Mouse (Mus musculus): ENCODE measurements around the gene Enox1. TPM values are rescaled to one million over a fixed set of nuclear protein-coding genes. Genes with fewer than 3 reads are reported as not detected.

Enox1 gene
- polyA plus RNA-seq, 1 experiment = 34.9 TPM

GRCm38 (mm10) chr14:77375618-77376017 lies 219.1 kb downstream of the Enox1 start:
- DNase-seq (ENCODE audit: low read depth) = no peak

GRCm38 (mm10) chr14:77376731-77377130 lies 220.2 kb downstream of the Enox1 start:
- no peak for DNase-seq (ENCODE audit: low read depth)
- TF ChIP-seq POLR2A (IDR thresholded peaks at IDR 0.05; ENCODE audit: borderline replicate concordance, extremely low read depth, insufficient read depth, insufficient read length, poor library complexity, severe bottlenecking) (no peak), CTCF (IDR thresholded peaks at IDR 0.05; ENCODE audit: borderline replicate concordance, extremely low read depth, insufficient read depth, insufficient read length) (no peak)

More at GRCm38 (mm10) chr14:77375618-77376017, 219.1 kb downstream of the Enox1 start:
- TF ChIP-seq POLR2A (IDR thresholded peaks at IDR 0.05; ENCODE audit: borderline replicate concordance, extremely low read depth, insufficient read depth, insufficient read length, poor library complexity, severe bottlenecking) (no peak), CTCF (IDR thresholded peaks at IDR 0.05; ENCODE audit: borderline replicate concordance, extremely low read depth, insufficient read depth, insufficient read length) (no peak)

- no peak for DNase-seq (ENCODE audit: low read depth)
- no peak for TF ChIP-seq CTCF (IDR thresholded peaks at IDR 0.05; ENCODE audit: borderline replicate concordance, extremely low read depth, insufficient read depth, insufficient read length)
- no peak for TF ChIP-seq POLR2A (IDR thresholded peaks at IDR 0.05; ENCODE audit: borderline replicate concordance, extremely low read depth, insufficient read depth, insufficient read length, poor library complexity, severe bottlenecking)
Measured at GRCm38 (mm10) chr14:77377439-77377838, 220.9 kb downstream of the Enox1 start.

GRCm38 (mm10) chr14:77377873-77378272 lies 221.3 kb downstream of the Enox1 start:
- DNase-seq (ENCODE audit: low read depth) = peak; percentile 94
- TF ChIP-seq POLR2A (IDR thresholded peaks at IDR 0.05; ENCODE audit: borderline replicate concordance, extremely low read depth, insufficient read depth, insufficient read length, poor library complexity, severe bottlenecking) (no peak), CTCF (IDR thresholded peaks at IDR 0.05; ENCODE audit: borderline replicate concordance, extremely low read depth, insufficient read depth, insufficient read length) (no peak)

- no peak for TF ChIP-seq CTCF (IDR thresholded peaks at IDR 0.05; ENCODE audit: borderline replicate concordance, extremely low read depth, insufficient read depth, insufficient read length)
- no peak for TF ChIP-seq POLR2A (IDR thresholded peaks at IDR 0.05; ENCODE audit: borderline replicate concordance, extremely low read depth, insufficient read depth, insufficient read length, poor library complexity, severe bottlenecking)
- DNase-seq (ENCODE audit: low read depth) = peak; percentile 66
Measured at GRCm38 (mm10) chr14:77381532-77381931, 225.0 kb downstream of the Enox1 start.

GRCm38 (mm10) chr14:77385621-77386020 lies 229.1 kb downstream of the Enox1 start:
- peak; percentile 45 for DNase-seq (ENCODE audit: low read depth)
- TF ChIP-seq POLR2A (IDR thresholded peaks at IDR 0.05; ENCODE audit: borderline replicate concordance, extremely low read depth, insufficient read depth, insufficient read length, poor library complexity, severe bottlenecking) (no peak), CTCF (IDR thresholded peaks at IDR 0.05; ENCODE audit: borderline replicate concordance, extremely low read depth, insufficient read depth, insufficient read length) (no peak)

GRCm38 (mm10) chr14:77387877-77388276 lies 231.3 kb downstream of the Enox1 start:
- TF ChIP-seq POLR2A (IDR thresholded peaks at IDR 0.05; ENCODE audit: borderline replicate concordance, extremely low read depth, insufficient read depth, insufficient read length, poor library complexity, severe bottlenecking) = no peak
- TF ChIP-seq CTCF (IDR thresholded peaks at IDR 0.05; ENCODE audit: borderline replicate concordance, extremely low read depth, insufficient read depth, insufficient read length) = no peak
- DNase-seq (ENCODE audit: low read depth) = no peak

GRCm38 (mm10) chr14:77389276-77389675 lies 232.7 kb downstream of the Enox1 start:
- no peak for TF ChIP-seq CTCF (IDR thresholded peaks at IDR 0.05; ENCODE audit: borderline replicate concordance, extremely low read depth, insufficient read depth, insufficient read length)
- TF ChIP-seq POLR2A (IDR thresholded peaks at IDR 0.05; ENCODE audit: borderline replicate concordance, extremely low read depth, insufficient read depth, insufficient read length, poor library complexity, severe bottlenecking) = no peak
- DNase-seq (ENCODE audit: low read depth) = no peak

GRCm38 (mm10) chr14:77392476-77392875 lies 235.9 kb downstream of the Enox1 start:
- DNase-seq (ENCODE audit: low read depth) = no peak
- no peak for TF ChIP-seq POLR2A (IDR thresholded peaks at IDR 0.05; ENCODE audit: borderline replicate concordance, extremely low read depth, insufficient read depth, insufficient read length, poor library complexity, severe bottlenecking)
- TF ChIP-seq CTCF (IDR thresholded peaks at IDR 0.05; ENCODE audit: borderline replicate concordance, extremely low read depth, insufficient read depth, insufficient read length) = no peak

- TF ChIP-seq CTCF (IDR thresholded peaks at IDR 0.05; ENCODE audit: borderline replicate concordance, extremely low read depth, insufficient read depth, insufficient read length) (no peak), POLR2A (IDR thresholded peaks at IDR 0.05; ENCODE audit: borderline replicate concordance, extremely low read depth, insufficient read depth, insufficient read length, poor library complexity, severe bottlenecking) (no peak)
- DNase-seq (ENCODE audit: low read depth) = peak; percentile 92
Measured at GRCm38 (mm10) chr14:77406241-77407114, 249.9 kb downstream of the Enox1 start.

- DNase-seq (ENCODE audit: low read depth) = no peak
- TF ChIP-seq POLR2A (IDR thresholded peaks at IDR 0.05; ENCODE audit: borderline replicate concordance, extremely low read depth, insufficient read depth, insufficient read length, poor library complexity, severe bottlenecking) (no peak), CTCF (IDR thresholded peaks at IDR 0.05; ENCODE audit: borderline replicate concordance, extremely low read depth, insufficient read depth, insufficient read length) (no peak)
Measured at GRCm38 (mm10) chr14:77409271-77409940, 252.8 kb downstream of the Enox1 start.

Measured in brain, embryonic 14.5 days (tissue).